Mouse (Mus musculus) CH12.LX (cell line): ENCODE measurements around the gene Thap8. TPM values are rescaled to one million over a fixed set of nuclear protein-coding genes. Genes with fewer than 3 reads are reported as not detected.
A peak's percentile ranks its signal among the peaks of the same experiment; 100 is the strongest.

Experiments
- DNase-seq: peaks from one replicate; pipeline ENCODE4 v3.0.0-alpha.2; 2013; ENCODE audit errors: extremely low read depth
- H3K27ac ChIP-seq: 2 replicates; pipeline ENCODE4 v1.5.1; 2012; ENCODE audit warnings: low read depth, mild to moderate bottlenecking, control low read depth, moderate library complexity; ENCODE audit not compliant: insufficient read depth
- H3K27me3 ChIP-seq: replicated peaks from 2 replicates; pipeline ENCODE3; 2012; ENCODE audit warnings: inconsistent platforms
- H3K36me3 ChIP-seq, 2 experiments: replicated peaks in 1 of 2; 2 replicates each; pipeline versions ENCODE3 to v1.6.1; 2012; ENCODE audit warnings: inconsistent platforms in 1 of 2, low read length in 1 of 2, mild to moderate bottlenecking in 1 of 2, mixed read lengths in 1 of 2, moderate library complexity in 1 of 2; ENCODE audit not compliant: control insufficient read depth in 1 of 2, insufficient read depth in 1 of 2
- H3K4me1 ChIP-seq, 2 experiments: 2 replicates each; pipeline ENCODE4 v1.6.1; 2012; ENCODE audit warnings: inconsistent platforms in 1 of 2, moderate library complexity in 1 of 2; ENCODE audit not compliant: insufficient read depth in 2 of 2, control insufficient read depth in 1 of 2
- H3K4me2 ChIP-seq: 2 replicates; pipeline ENCODE4 v1.6.1; 2012; ENCODE audit warnings: low read depth, mild to moderate bottlenecking, control low read depth; ENCODE audit not compliant: poor library complexity, insufficient read depth, severe bottlenecking
- H3K4me3 ChIP-seq, 3 experiments: fragments of 150-350 bp in 1 of 3; sonication (generic) in 1 of 3; replicated peaks in 1 of 3; 2 replicates each; pipeline versions ENCODE3 to v1.5.1; 2011 to 2012; ENCODE audit warnings: low read depth in 2 of 3, low read length in 2 of 3, mild to moderate bottlenecking in 2 of 3, moderate library complexity in 2 of 3, control low read depth in 1 of 3, improper control_type of control experiment in 1 of 3, inconsistent platforms in 1 of 3, mixed read lengths in 1 of 3; ENCODE audit not compliant: poor library complexity in 1 of 3
- H3K79me2 ChIP-seq: replicated peaks from 2 replicates; pipeline ENCODE4 v1.6.1; 2012; ENCODE audit warnings: mild to moderate bottlenecking, moderate library complexity; ENCODE audit not compliant: control insufficient read depth, poor library complexity, insufficient read depth, severe bottlenecking; ENCODE audit errors: extremely low read depth
- H3K9ac ChIP-seq: 2 replicates; pipeline ENCODE4 v1.6.1; 2012; ENCODE audit warnings: low read depth, mild to moderate bottlenecking, control low read depth, moderate library complexity; ENCODE audit not compliant: insufficient read depth
- H3K9me3 ChIP-seq: replicated peaks from 2 replicates; pipeline ENCODE3; 2012; ENCODE audit warnings: low read length, inconsistent platforms, mixed read lengths
- BHLHE40 ChIP-seq: IDR thresholded peaks from 2 replicates; pipeline ENCODE4 v1.6.1; 2011; ENCODE audit warnings: mild to moderate bottlenecking, low read depth, low read length, improper control_type of control experiment
- CTCF ChIP-seq, 2 experiments: IDR thresholded peaks in 1 of 2; conservative IDR thresholded peaks in 1 of 2; 2 replicates each; pipeline ENCODE4 v1.5.1; 2011 to 2012; ENCODE audit warnings: low read depth in 2 of 2, low read length in 2 of 2, improper control_type of control experiment in 1 of 2, inconsistent platforms in 1 of 2, mild to moderate bottlenecking in 1 of 2, moderate library complexity in 1 of 2
- E2F4 ChIP-seq: IDR thresholded peaks from 2 replicates; pipeline ENCODE4 v1.6.1; 2011; ENCODE audit warnings: low read depth, low read length, improper control_type of control experiment; ENCODE audit not compliant: insufficient replicate concordance
- ELF1 ChIP-seq: IDR thresholded peaks from 2 replicates; pipeline ENCODE4 v1.6.1; 2014; ENCODE audit warnings: low read depth, mild to moderate bottlenecking, inconsistent platforms, low read length, improper control_type of control experiment
- GABPA ChIP-seq: IDR thresholded peaks from 2 replicates; pipeline ENCODE4 v1.6.1; 2012; ENCODE audit warnings: low read depth, low read length, improper control_type of control experiment, inconsistent platforms; ENCODE audit not compliant: insufficient replicate concordance
- HCFC1 ChIP-seq: IDR thresholded peaks from 2 replicates; pipeline ENCODE4 v1.6.1; 2012; ENCODE audit warnings: low read depth, mild to moderate bottlenecking, inconsistent platforms, low read length, improper control_type of control experiment
- IRF4 ChIP-seq: IDR thresholded peaks from 2 replicates; pipeline ENCODE4 v1.6.1; 2014; ENCODE audit warnings: low read depth, mild to moderate bottlenecking, inconsistent platforms, low read length, improper control_type of control experiment
- JUN ChIP-seq: IDR thresholded peaks from 2 replicates; pipeline ENCODE4 v1.6.1; 2011; ENCODE audit warnings: low read depth, mild to moderate bottlenecking, low read length, improper control_type of control experiment, moderate library complexity; ENCODE audit not compliant: insufficient read depth
- KAT2A ChIP-seq: IDR thresholded peaks from 2 replicates; pipeline ENCODE4 v1.6.1; 2012; ENCODE audit warnings: low read length, improper control_type of control experiment, inconsistent platforms; ENCODE audit not compliant: insufficient replicate concordance
- MAFK ChIP-seq: IDR thresholded peaks from 2 replicates; pipeline ENCODE4 v1.6.1; 2011; ENCODE audit warnings: low read length, improper control_type of control experiment; ENCODE audit not compliant: insufficient replicate concordance
- MAX ChIP-seq: IDR thresholded peaks from 2 replicates; pipeline ENCODE4 v1.6.1; 2011; ENCODE audit warnings: low read length, improper control_type of control experiment
- MAZ ChIP-seq: IDR thresholded peaks from 2 replicates; pipeline ENCODE4 v1.6.1; 2012; ENCODE audit warnings: low read depth, mild to moderate bottlenecking, inconsistent platforms, low read length, improper control_type of control experiment, moderate library complexity
- NELFE ChIP-seq: IDR thresholded peaks from 2 replicates; pipeline ENCODE4 v1.6.1; 2011; ENCODE audit warnings: low read depth, low read length, improper control_type of control experiment
- PAX5 ChIP-seq: IDR thresholded peaks from 2 replicates; pipeline ENCODE4 v1.6.1; 2012; ENCODE audit warnings: low read length, inconsistent platforms, mixed read lengths
- POLR2A ChIP-seq: IDR thresholded peaks from 2 replicates; pipeline ENCODE4 v1.6.1; 2011; ENCODE audit warnings: low read depth, mild to moderate bottlenecking, improper control_type of control experiment, low read length
- RCOR1 ChIP-seq: conservative IDR thresholded peaks from 2 replicates; pipeline ENCODE4 v1.6.1; 2012; ENCODE audit warnings: low read depth, mild to moderate bottlenecking, inconsistent platforms, low read length, improper control_type of control experiment
- SIN3A ChIP-seq: IDR thresholded peaks from 2 replicates; pipeline ENCODE4 v1.6.1; 2012; ENCODE audit warnings: low read length, improper control_type of control experiment, inconsistent platforms
- SMC3 ChIP-seq: IDR thresholded peaks from 2 replicates; pipeline ENCODE4 v1.6.1; 2011; ENCODE audit warnings: low read depth, low read length, improper control_type of control experiment
- TBP ChIP-seq: conservative IDR thresholded peaks from 2 replicates; pipeline ENCODE4 v1.6.1; 2011; ENCODE audit warnings: low read depth, low read length, improper control_type of control experiment
- TCF12 ChIP-seq: IDR thresholded peaks from 2 replicates; pipeline ENCODE4 v1.6.1; 2014; ENCODE audit warnings: low read depth, mild to moderate bottlenecking, inconsistent platforms, low read length, improper control_type of control experiment
- USF1 ChIP-seq: IDR thresholded peaks from 2 replicates; pipeline ENCODE4 v1.6.1; 2014; ENCODE audit warnings: low read depth, mild to moderate bottlenecking, inconsistent platforms, low read length, improper control_type of control experiment
- USF2 ChIP-seq: conservative IDR thresholded peaks from 2 replicates; pipeline ENCODE4 v1.6.1; 2011; ENCODE audit warnings: low read depth, low read length, improper control_type of control experiment
- ZC3H11A ChIP-seq: IDR thresholded peaks from 2 replicates; pipeline ENCODE4 v1.6.1; 2012; ENCODE audit warnings: low read depth, mild to moderate bottlenecking, inconsistent platforms, low read length, improper control_type of control experiment
- ZNF384 ChIP-seq: IDR thresholded peaks from 2 replicates; pipeline ENCODE4 v1.6.1; 2012; ENCODE audit warnings: low read depth, low read length, improper control_type of control experiment, inconsistent platforms
- dilution Hi-C: fragments of 300-500 bp; cut with MboI; formaldehyde crosslinking; loops from 2 replicates; pipeline ENCODE4 v1.14.3; 2020; ENCODE audit warnings: low sequenced_read_pairs; ENCODE audit not compliant: extremely low pct_unique_long_range_greater_than_20kb, extremely low pct_ligation_motif_present
- in situ Hi-C: fragments of 300-500 bp; cut with MboI; formaldehyde crosslinking; loops from 3 replicates; pipeline ENCODE4 v1.14.3; 2019; ENCODE audit warnings: low sequenced_read_pairs, low pct_ligation_motif_present, low pct_unique_long_range_greater_than_20kb, mixed read lengths
- polyA plus RNA-seq: library from polyadenylated mRNA; unstranded; fragments of >175 nt; gene quantifications from 2 replicates; pipeline ENCODE4 v1.2.1, GENCODE M21; 2012; ENCODE audit warnings: low read depth; ENCODE audit not compliant: insufficient read length
- total RNA-seq, 2 experiments: library from RNA; depleted of rRNA; stranded (reverse); fragments of 300-350 nt in 1 of 2; fragments of >200 nt in 1 of 2; gene quantifications; 2 replicates each; pipeline ENCODE4 v1.2.3; 2012 to 2014

The Thap8 gene
- total and polyA plus RNA-seq, 3 experiments: 0.23 to 0.38 TPM; not detected in 1

DNA sequence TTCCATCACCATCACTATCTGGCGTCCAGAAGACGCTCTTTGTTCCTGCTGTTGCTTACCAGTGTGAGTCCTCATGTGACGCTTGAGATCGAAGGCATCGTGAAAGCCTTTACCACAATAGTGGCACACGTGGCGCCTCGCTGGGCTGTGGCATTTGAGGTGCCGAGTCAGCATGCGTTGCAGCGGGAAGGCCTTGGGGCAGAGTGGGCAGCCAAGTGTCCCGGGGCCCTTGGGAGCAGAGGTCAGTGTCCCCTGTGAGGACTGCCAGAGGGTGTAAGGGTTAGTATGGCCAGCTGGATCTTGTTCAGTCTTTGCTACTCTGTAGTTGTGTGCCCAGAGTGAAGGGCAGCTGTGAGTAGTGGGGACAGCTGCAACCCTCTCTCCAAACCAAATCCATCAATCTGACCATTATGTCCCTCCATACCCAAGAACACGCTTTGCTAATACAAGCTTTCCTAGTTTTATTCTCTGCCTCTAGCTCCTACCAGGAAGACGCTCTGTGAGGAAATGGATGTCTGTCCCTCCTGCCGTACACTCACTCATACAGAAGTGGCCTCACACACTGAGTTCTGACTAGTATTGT is 45.5 kb upstream of the Thap8 start:
- Histone ChIP-seq H3K79me2 (no peaks in the 10 kb centered on the region), H3K9ac (no peak overlapping the region), H3K4me3 (no peak overlapping the region)
- no peak for DNase-seq
- TF ChIP-seq ZC3H11A (no peak), MAFK (peak; percentile 44; the same call in 1 of the 2 replicates), KAT2A (no peak), ZNF384 (no peak)
- TF ChIP-seq, all 38 proteins: peak for 1
- H3K4me2 ChIP-seq: no peak overlapping the region
- no peak overlapping the region for H3K27ac ChIP-seq
- H3K9me3 ChIP-seq: no peaks in the 10 kb centered on the region
- H3K27me3 ChIP-seq: no peaks in the 10 kb centered on the region
- H3K36me3 ChIP-seq: peaks cover 17 to 37% of the 10 kb centered on the region in 2 experiments
- dilution Hi-C loops (no loop called here), in situ Hi-C loops (no loop called here)
- peaks cover 12 to 44% of the 10 kb centered on the region in 2 experiments for H3K4me1 ChIP-seq

- peak overlapping the region in 1 of 3 experiments; percentile 2 for H3K4me3 ChIP-seq
- no peak overlapping the region for H3K27ac ChIP-seq
- dilution Hi-C loops: no loop called here
- TF ChIP-seq TCF12 (0 out of 2 replicates have a peak, but pooled peaks have one; percentile 9), CTCF (conservative IDR thresholded peaks at IDR 0.05 in 1 of 2, IDR thresholded peaks at IDR 0.05 in 1 of 2; ENCODE audit: low read depth in 2 of 2, low read length in 2 of 2) (no peak), ELF1 (no peak), RCOR1 (no peak), SIN3A (no peak), E2F4 (no peak), TBP (no peak)
- no peaks in the 10 kb centered on the region for H3K79me2 ChIP-seq
- no peak overlapping the region for H3K9ac ChIP-seq
- H3K4me1 ChIP-seq: peaks cover 12 to 44% of the 10 kb centered on the region in 2 experiments
- in situ Hi-C loops: no loop called here
- H3K27me3 ChIP-seq: no peaks in the 10 kb centered on the region
- H3K9me3 ChIP-seq: no peaks in the 10 kb centered on the region
- no peak for DNase-seq
- peaks cover 21 to 40% of the 10 kb centered on the region in 2 experiments for H3K36me3 ChIP-seq
- no peak overlapping the region for H3K4me2 ChIP-seq
These were observed 44.8 kb upstream of the Thap8 start for GRCm38 (mm10) chr7:30235091-30235490.

DNA sequence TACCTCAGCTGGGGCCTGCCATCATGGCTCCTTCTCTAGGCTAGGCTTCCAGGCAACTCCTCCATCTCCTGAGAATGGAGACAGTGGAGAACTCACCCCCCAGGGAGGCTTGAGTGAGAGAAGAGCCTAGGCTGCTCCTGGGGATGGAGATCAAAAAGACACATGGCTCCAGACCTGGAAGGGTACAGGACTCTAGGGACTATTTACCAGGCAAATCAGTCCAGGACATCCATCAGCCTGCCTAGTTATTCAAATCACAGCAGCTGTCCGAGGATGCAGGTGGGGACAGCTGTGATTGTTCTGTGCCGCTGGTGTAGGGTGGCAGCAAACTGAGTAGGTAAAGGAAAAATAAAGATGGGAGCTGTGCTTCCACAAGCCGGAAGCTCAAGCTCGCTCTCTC is 44.3 kb upstream of the Thap8 start, which contains the start of gene Ovol3:
Gene Ovol3, minus strand, starts transcription at position 101 of the 400 bp plus-strand sequence.
- TF ChIP-seq JUN: no peak
- TF ChIP-seq BHLHE40: no peak
- no peak for TF ChIP-seq MAZ
- no peak for TF ChIP-seq TCF12
- no peak for TF ChIP-seq NELFE
- no peak for TF ChIP-seq SMC3
- no peak for TF ChIP-seq E2F4
- TF ChIP-seq IRF4: no peak
- TF ChIP-seq USF1: no peak
- no peak for TF ChIP-seq ZC3H11A
- TF ChIP-seq USF2: no peak
- TF ChIP-seq HCFC1: no peak
- no peak for TF ChIP-seq MAX
- no peak for TF ChIP-seq POLR2A
- no peak for TF ChIP-seq PAX5
- no peak for TF ChIP-seq ELF1
- no peak for TF ChIP-seq GABPA
- in situ Hi-C loops (no loop called here), dilution Hi-C loops (no loop called here)
- peak; percentile 24 for DNase-seq
- Histone ChIP-seq H3K4me1 (peaks cover 12 to 41% of the 10 kb centered on the region in 2 experiments), H3K4me3 (peak within 1 kb of the TSS in 1 of 3 experiments; percentile 2), H3K9me3 (no peaks in the 10 kb centered on the region), H3K27ac (no peak within 1 kb of the TSS), H3K79me2 (no peaks in the 10 kb centered on the region), H3K9ac (no peak within 1 kb of the TSS), H3K36me3 (peaks cover 26 to 45% of the 10 kb centered on the region in 2 experiments), H3K27me3 (no peaks in the 10 kb centered on the region), H3K4me2 (no peak within 1 kb of the TSS)
